Mouse (Mus musculus) ES-E14 (cell line): Measurements from ENCODE around the gene Mzf1.

Source experiments
- CHD2 ChIP-seq: IDR thresholded peaks from 2 replicates; pipeline ENCODE4 v1.6.1; 2014; ENCODE audit warnings: mild to moderate bottlenecking, low read depth, low read length, inconsistent platforms
- MAFK ChIP-seq: IDR thresholded peaks from 2 replicates; pipeline ENCODE4 v1.6.1; 2014; ENCODE audit warnings: mild to moderate bottlenecking, low read depth, low read length, inconsistent platforms; ENCODE audit not compliant: insufficient read depth
- ZNF384 ChIP-seq: IDR thresholded peaks from 2 replicates; pipeline ENCODE4 v1.6.1; 2012; ENCODE audit warnings: low read depth, low read length, inconsistent platforms

DNA sequence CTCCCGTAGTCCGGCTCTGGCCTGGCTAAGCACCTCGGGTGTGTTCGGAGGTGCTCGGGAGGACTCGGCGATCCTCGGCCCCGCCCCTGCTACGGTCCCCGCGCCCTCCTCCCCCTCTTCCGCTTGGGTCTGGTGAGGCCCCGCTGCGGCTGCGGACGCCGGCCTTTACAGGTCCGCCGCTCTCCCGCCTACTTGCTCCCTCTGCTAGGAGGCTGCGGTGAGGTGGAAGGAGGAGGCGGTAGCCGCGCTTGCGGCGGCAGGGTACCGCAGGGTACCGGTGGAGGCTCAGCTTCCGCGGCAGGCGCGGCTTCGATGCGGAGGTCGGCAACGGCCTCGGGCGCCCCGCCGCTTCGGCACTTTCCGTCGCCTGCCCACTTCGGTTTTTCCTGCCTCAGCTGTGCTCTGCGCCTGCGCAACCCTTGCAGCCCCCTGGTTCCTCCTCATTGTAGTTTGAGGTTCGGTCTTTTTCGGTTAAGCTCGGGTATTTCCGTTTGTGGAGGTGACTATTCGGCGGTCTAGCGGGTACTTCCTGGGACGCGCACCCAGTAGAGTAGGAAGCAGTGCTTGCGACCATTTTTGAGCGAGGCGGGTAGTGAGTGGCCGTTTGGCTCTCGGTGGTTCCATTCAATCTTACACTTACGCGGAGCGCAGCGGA lies 16.5 kb downstream of the Mzf1 start, which contains the start of gene Ube2m:
- TF ChIP-seq ZNF384, result no peak
- no peak for TF ChIP-seq MAFK
- TF ChIP-seq CHD2, result no peak
